Mouse (Mus musculus): ENCODE data around the gene Kdm1b.

Gene Kdm1b

DNA sequence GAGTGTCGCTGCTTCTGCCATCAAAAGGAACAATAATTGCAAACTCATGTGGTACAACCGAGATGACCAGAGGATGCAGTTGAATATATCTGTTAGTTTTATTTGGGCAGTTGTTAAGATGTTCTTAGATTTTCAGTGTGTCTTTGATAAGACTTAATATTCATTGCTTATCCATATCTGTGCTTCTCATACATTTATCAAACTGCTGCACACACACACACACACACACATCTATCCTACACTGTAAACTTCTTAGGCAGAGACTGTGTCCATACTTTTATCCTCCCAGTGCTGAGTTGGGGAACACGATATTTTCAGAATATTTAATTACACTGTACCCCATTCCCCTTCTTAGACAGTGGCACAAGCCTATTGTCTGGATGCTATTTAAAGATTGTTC, 67.9 kb downstream of the Kdm1b start:
- no peak for DNase-seq (ENCODE audit: low spot score)

DNA sequence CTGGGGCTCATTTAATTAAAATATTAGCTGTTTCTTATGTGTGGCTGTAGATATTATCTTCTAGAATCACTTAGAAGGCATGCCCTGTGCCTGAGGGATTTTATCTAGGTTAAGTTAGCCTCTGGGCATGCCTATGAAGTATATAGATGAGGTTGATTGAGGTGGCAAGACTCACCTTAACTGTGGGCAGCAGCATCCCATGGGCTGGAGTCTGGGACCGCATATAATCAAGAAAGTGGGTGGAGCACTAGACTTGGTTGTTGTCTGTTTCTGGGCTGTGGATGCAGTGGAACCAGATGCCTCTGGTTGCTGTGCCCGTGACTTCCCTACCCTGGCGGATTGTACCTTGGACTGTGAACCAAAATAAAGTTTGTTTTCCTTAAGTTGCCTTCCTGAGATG, 68.8 kb downstream of the Kdm1b start:
- DNase-seq (ENCODE audit: low spot score) = no peak

DNA sequence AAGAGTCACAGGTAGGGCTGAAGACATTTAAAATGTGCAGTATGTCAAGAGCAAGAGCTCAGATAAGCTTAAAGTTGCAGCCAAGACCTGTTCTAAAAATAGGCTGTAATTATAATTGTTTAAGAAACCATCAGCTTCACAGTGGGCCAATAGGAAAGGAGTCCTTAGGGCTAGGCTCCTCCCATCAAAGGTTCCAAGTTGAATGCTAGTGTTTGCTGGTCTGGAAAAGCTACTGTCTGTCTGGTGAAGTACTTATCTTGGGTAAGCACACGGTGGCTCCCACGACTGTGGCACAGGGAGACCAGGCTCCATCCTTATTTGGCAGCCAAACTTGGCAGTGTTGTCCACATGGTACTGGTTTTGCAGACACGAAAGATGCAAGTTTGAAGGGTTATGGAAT, 69.6 kb downstream of the Kdm1b start:
- no peak for DNase-seq (ENCODE audit: low spot score)

DNA sequence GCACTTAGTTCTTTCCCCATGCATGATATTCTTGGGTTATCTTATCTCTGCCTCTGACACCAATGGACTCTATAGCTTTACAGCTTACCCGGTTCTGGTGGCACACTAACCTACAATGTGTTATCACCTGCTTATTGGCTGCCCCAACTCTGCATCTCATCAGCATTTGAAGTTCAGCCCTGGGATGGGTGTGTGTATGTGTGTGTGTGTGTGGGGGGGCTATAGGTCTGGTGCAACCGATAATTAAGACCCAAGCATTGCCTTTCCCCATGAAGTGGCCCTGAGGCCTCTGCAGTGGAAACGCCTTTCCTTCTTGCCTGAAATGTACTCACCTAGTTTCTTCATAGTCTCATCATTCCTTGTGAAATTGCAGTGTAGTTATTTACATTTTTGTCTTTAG, 72.7 kb downstream of the Kdm1b start:
- DNase-seq (ENCODE audit: low spot score) = no peak

DNA sequence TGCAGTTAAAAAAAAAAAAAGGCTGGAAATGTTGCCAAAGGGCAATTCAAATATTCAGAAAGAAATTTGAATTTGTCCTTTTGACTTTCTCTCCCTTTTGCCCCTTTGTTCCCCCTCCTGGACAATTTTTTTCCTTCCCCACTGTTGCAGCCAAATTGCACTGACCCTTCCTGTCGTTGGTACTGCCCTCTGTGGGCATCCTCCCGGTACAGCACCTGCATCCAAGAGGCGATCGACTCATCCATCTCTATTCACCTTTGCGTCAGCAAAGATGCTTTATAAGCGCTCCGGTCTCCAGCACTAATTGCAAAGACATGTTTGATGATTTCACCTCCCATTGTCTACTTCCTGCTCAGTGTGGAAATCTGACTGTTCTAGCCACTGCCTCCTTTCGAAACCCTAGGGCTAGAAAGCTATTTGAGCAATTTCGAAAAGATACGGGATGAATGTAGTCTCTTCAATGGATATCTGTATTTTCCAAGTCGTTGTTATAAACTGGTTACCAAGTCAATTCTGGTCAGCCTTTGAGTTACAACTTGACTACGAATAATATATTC, 78.1 kb downstream of the Kdm1b start:
- no peak for DNase-seq (ENCODE audit: low spot score)

DNA sequence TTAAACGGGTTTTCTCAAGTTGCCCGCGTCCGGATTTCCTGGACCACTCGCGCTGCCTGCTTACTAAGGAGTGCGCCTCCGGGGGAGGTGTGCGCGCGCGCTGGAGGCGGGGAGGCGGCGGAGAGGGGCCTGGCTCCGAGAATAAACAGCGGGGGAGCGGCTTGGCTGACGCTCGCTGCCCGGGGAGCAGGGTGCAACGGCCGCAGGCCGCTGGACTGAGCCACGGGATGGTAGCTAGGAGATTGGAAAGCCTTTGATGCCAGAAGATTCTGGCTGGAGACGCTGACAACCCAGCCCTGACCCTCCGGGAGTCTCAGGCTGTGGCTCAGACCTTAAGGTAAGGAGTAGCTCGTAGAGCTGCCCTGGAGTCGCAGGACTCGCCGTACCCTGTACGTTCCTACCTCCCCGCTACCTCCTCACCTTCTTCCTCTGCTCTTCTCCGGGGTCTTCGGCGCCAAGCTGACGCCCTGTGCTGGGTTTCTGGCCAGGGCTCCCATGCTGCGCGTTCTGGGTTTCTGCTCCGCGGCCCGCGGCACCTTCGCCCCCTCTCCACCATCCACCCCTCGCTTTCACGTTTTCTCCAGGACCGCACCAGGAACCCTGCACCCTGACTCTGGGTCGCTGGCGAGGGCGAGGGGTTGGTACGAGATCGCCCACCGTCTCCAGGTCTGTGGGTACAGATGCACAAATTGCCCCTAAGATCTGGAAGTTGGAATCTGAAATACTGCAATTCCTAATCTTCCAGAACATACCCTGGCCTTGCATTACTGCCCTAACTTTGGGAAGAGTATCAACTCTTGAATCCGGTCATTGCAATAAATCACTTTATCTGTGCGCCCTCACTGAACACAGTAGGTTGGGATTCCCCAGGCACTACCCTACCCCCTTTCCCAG, 79.5 kb downstream of the Kdm1b start, which contains the start of gene Rnf144b:
Gene Rnf144b, plus strand, starts transcription at position 120 of the 894 bp plus-strand sequence.
- DNase-seq (ENCODE audit: low spot score) = no peak

DNA sequence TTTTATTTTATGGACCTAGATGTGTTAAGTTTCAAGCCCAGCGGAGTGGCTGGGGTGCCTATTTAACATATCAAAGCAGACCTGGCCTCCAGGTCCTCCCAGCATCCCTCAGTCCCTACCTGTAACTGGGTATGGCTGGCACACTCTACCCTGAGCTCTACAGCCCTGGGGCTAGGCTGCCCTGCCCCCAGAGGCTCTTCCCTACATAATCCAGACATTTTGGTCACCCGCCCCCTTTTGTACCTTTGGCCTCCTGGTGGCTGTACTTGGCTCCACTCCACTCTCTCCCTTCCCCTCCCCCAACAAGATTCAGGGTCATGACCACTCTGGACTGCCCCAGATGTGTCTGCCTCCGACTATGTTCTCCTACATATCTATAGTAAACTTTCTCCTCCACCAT, 81.2 kb downstream of the Kdm1b start:
- no peak for DNase-seq (ENCODE audit: low spot score)

DNA sequence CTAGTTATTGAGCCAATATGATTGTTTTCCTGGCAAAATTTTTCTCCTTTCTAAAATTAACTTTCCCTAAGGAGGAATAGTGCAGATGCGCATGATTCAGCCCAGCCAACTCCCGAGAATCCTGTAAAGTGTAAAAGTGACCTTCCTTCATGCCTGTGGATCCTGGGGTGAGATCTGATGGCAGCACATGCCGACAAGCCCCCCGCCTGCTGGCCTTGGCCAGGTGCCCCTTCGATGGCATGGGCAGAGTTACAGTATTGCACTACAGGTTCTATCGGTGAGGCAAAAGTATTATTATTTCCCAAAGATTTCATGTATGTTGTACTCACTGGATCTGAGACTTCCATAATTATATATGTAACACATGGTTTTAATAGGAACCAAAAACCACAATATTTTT, 81.7 kb downstream of the Kdm1b start:
- no peak for DNase-seq (ENCODE audit: low spot score)

DNA sequence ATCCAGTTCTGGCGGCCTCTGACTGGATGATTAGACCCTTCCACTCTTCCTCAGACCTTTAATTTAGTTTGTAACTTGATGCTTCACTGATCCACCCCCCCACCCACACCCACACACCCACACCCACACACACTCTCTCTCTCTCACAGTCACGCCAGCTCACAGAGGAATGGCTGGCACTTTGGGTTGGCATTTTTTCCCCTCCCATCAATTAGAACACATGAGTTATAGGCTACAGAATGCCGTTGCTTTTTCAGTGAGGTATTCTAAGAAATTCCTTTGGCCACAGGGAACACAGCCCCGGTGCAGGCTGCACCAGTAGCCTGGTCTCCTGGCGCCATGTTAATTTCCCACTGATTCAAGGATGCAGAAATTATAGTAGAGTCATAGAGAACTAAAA, 82.3 kb downstream of the Kdm1b start:
- DNase-seq (ENCODE audit: low spot score) = no peak

DNA sequence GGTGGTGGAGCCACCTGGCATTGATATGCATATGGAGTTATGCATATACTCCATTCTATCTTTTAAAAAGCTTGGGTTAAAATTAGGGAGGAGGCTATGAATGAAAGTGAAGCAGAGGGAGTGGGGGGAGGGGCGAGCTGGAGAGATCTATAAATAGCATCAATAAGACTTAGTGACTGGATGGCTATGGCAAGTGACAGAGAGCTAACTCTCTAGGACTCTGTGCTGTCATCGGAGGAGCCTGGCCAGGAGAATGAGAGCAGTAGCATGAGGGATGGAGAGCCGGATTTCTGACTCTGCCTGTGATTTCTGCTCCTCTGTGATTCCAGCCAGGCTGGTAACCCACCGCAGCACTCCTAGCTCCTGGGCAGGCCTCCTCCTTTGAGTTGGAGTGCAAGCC, 85.8 kb downstream of the Kdm1b start:
- DNase-seq (ENCODE audit: low spot score) = no peak

DNA sequence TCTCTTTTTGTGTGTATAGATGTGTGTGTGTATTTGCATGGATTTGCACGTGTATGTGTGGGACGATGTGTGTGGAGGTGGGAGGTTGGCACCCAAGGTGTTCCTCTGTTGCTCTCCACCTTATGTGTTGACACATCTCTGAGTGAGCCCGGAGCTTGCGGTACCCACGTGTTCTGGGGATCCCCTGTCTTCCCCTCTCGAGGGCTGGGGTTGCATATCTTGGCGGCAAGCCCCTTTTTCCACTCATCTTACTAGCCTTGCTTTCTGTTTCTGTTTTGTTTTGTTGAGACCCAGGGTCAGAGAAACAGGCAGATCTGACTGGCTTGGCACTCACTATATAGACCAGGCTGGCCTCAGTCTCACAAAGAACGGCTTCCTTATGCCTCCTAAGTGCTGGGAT, 89.8 kb downstream of the Kdm1b start:
- no peak for DNase-seq (ENCODE audit: low spot score)

DNA sequence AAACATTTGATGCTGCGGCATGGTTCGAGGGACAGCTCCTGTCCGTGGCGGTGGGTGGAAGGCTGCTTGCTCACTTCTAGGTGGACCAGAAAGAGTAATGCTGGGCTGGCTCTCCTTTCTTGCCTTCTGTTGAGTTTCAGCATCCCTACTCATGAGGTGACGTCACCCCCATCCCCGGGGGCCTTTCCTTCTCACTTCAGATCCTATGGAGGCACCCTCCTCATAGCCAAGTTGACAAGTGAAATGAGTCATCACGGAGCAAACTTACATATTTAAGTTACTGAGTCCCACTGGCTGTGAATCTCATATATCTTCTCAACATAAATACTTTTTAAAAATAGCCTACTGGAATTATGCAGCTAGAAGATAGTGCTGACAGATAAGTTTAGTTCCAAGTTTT, 91.5 kb downstream of the Kdm1b start:
- DNase-seq (ENCODE audit: low spot score) = no peak

All from layer of hippocampus, adult 9-10 months (tissue).